Mouse (Mus musculus) limb, embryonic 11.5 days (tissue): ENCODE data around the gene Vangl1. TPM values are rescaled to one million over a fixed set of nuclear protein-coding genes. Genes with fewer than 3 reads are reported as not detected.

ENCODE experiments used
- ATAC-seq: fragments of 200-750 bp; cut with Nextera tagmentation; 2 replicates; pipeline ENCODE4 v1.8.0; 2017; ENCODE audit warnings: low read depth; ENCODE audit not compliant: insufficient number of reproducible peaks, low FRiP score, low TSS enrichment
- DNase-seq: peaks from one replicate; pipeline ENCODE4 v3.0.0-alpha.2; 2015; ENCODE audit warnings: low spot score
- H3K27ac ChIP-seq: fragments of 300-500 bp; sonication (generic); replicated peaks from 2 replicates; pipeline ENCODE4 v1.5.1; 2014; ENCODE audit warnings: low read depth, mild to moderate bottlenecking, low read length
- H3K27me3 ChIP-seq: fragments of 300-500 bp; sonication (generic); 2 replicates; pipeline ENCODE4 v1.6.1; 2014; ENCODE audit warnings: mild to moderate bottlenecking, low read length, mixed read lengths; ENCODE audit not compliant: control insufficient read depth, insufficient read depth
- H3K36me3 ChIP-seq: fragments of 300-500 bp; sonication (generic); 2 replicates; pipeline ENCODE4 v1.6.1; 2014; ENCODE audit warnings: mild to moderate bottlenecking, low read length, moderate library complexity, mixed read lengths; ENCODE audit not compliant: control insufficient read depth, insufficient read depth
- H3K4me1 ChIP-seq: fragments of 300-500 bp; sonication (generic); 2 replicates; pipeline ENCODE4 v1.6.1; 2014; ENCODE audit warnings: low read length, mixed read lengths; ENCODE audit not compliant: control insufficient read depth, insufficient read depth
- H3K4me2 ChIP-seq: fragments of 300-500 bp; sonication (generic); 2 replicates; pipeline ENCODE4 v1.6.1; 2014; ENCODE audit warnings: low read depth, mild to moderate bottlenecking, moderate library complexity; ENCODE audit not compliant: severe bottlenecking
- H3K4me3 ChIP-seq: fragments of 300-500 bp; sonication (generic); 2 replicates; pipeline ENCODE4 v1.5.1; 2014; ENCODE audit warnings: low read depth, low read length
- H3K9ac ChIP-seq: fragments of 300-500 bp; sonication (generic); 2 replicates; pipeline ENCODE4 v1.6.1; 2014; ENCODE audit warnings: mild to moderate bottlenecking, low read length
- H3K9me3 ChIP-seq: fragments of 300-500 bp; sonication (generic); 2 replicates; pipeline ENCODE4 v1.6.1; 2016; ENCODE audit warnings: low read length; ENCODE audit not compliant: control insufficient read depth
- WGBS: fragments of 180-500 bp; shearing (Covaris S2); extraction: QIAGEN DNeasy Blood & Tissue Kit; methylation state at CpG from one replicate; pipeline ENCODE4 v1.1.7; 2014; 5-methylcytosine and 5-hydroxymethylcytosine counted together
- polyA plus RNA-seq: library from polyadenylated mRNA; unstranded; fragments of >200 nt; fragmentation: Nextera tagmentation; extraction: Ambion mirVana; gene quantifications from 2 replicates; pipeline ENCODE4 v1.2.1, GENCODE M21; 2014

Vangl1 gene
- polyA plus RNA-seq, 1 experiment from 2014 or later: 15.4 TPM

DNA sequence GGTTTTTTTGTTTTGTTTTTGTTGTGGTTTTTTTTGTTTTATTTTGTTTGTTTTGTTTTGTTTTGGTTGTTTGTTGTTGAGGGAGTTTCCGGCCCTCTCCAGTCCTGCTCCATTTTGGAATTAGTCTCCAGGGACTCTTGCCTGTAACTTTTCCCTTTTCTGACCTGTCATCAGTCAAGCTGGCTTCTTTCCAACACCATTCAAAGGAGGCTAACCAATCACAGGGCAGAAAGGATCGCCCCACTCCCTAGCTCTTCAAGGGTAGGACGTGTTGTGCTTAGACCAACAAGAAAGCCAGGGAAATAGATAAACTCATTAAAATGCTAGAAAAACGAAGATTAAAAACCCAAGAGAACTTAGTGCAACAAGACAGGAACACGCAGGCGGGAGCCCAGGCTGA, 15.5 kb downstream of the Vangl1 start:
- Histone ChIP-seq H3K4me1 (peaks cover 27% of the 10 kb centered on the region), H3K36me3 (no peaks in the 10 kb centered on the region), H3K4me3 (no peak overlapping the region), H3K27me3 (no peaks in the 10 kb centered on the region), H3K9ac (no peak overlapping the region), H3K27ac (no peak overlapping the region), H3K9me3 (no peaks in the 10 kb centered on the region), H3K4me2 (no peak overlapping the region)
- WGBS: 39% methylated on average over 6 of the region's 6 CpGs
- no peak for ATAC-seq
- DNase-seq: no peak

GRCm38 (mm10) chr3:102187401-102187800, 17.1 kb downstream of the Vangl1 start:
- Histone ChIP-seq H3K9me3 (no peaks in the 10 kb centered on the region), H3K27me3 (no peaks in the 10 kb centered on the region), H3K27ac (no peak overlapping the region), H3K4me1 (peaks cover 15% of the 10 kb centered on the region), H3K9ac (no peak overlapping the region), H3K4me3 (no peak overlapping the region), H3K36me3 (no peaks in the 10 kb centered on the region), H3K4me2 (no peak overlapping the region)
- DNase-seq (no peak), ATAC-seq (no peak)
- WGBS: 88% methylated on average over 4 of the region's 4 CpGs

GRCm38 (mm10) chr3:102184721-102185120, 19.8 kb downstream of the Vangl1 start:
- H3K9ac ChIP-seq: no peak overlapping the region
- no peaks in the 10 kb centered on the region for H3K9me3 ChIP-seq
- no peak overlapping the region for H3K4me2 ChIP-seq
- H3K27ac ChIP-seq: no peak overlapping the region
- H3K4me3 ChIP-seq: no peak overlapping the region
- H3K36me3 ChIP-seq: no peaks in the 10 kb centered on the region; the same call in 1 of the 2 replicates
- H3K4me1 ChIP-seq: peaks cover 12% of the 10 kb centered on the region
- DNase-seq (no peak), ATAC-seq (peak; percentile 63; the same call in 1 of the 2 replicates)
- whole genome bisulfite sequencing: 35% methylated on average over 5 of the region's 5 CpGs
- H3K27me3 ChIP-seq: no peaks in the 10 kb centered on the region

DNA sequence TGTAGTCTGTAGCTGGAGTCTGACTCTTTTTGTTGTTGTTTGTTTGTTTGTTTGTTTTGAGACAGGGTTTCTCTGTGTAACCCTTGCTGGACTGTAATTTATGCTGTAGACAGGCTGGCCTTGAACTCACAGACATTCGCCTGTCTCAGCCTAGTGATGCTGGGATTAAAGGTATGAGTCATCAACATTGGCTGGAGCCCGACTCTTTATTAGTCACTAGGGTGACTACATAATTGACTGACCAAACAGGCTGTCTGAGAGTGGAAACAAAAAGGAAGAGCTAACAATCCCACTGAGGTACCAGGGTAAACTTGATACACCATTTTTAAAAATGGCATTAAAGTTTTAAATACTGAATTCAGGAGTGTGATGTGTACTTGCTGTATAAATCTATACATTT, 21.9 kb downstream of the Vangl1 start:
- peaks cover 5% of the 10 kb centered on the region for H3K4me1 ChIP-seq
- no peak overlapping the region for H3K27ac ChIP-seq
- no peak for ATAC-seq
- no peak overlapping the region for H3K4me2 ChIP-seq
- H3K9me3 ChIP-seq: no peaks in the 10 kb centered on the region
- H3K27me3 ChIP-seq: no peaks in the 10 kb centered on the region
- H3K4me3 ChIP-seq: no peak overlapping the region
- no peak for DNase-seq
- H3K36me3 ChIP-seq: no peaks in the 10 kb centered on the region; the same call in 1 of the 2 replicates
- 86% methylated on average over 2 of the region's 2 CpGs for whole genome bisulfite sequencing
- no peak overlapping the region for H3K9ac ChIP-seq

- H3K9ac ChIP-seq: no peak overlapping the region
- 75% methylated on average over 4 of the region's 4 CpGs for WGBS
- DNase-seq: no peak
- H3K9me3 ChIP-seq: no peaks in the 10 kb centered on the region
- peaks cover 6% of the 10 kb centered on the region for H3K4me1 ChIP-seq
- no peaks in the 10 kb centered on the region; the same call in 1 of the 2 replicates for H3K36me3 ChIP-seq
- H3K4me2 ChIP-seq: no peak overlapping the region
- H3K4me3 ChIP-seq: no peak overlapping the region
- H3K27ac ChIP-seq: no peak overlapping the region
- H3K27me3 ChIP-seq: no peaks in the 10 kb centered on the region
- no peak for ATAC-seq
Observed at GRCm38 (mm10) chr3:102181191-102181590, 23.3 kb downstream of the Vangl1 start.

- no peak for DNase-seq
- Histone ChIP-seq H3K9me3 (no peaks in the 10 kb centered on the region), H3K4me2 (no peak overlapping the region), H3K4me1 (peaks cover 8% of the 10 kb centered on the region), H3K4me3 (no peak overlapping the region), H3K36me3 (no peaks in the 10 kb centered on the region; the same call in 1 of the 2 replicates), H3K9ac (no peak overlapping the region), H3K27ac (no peak overlapping the region), H3K27me3 (no peaks in the 10 kb centered on the region)
- 87% methylated on average over 7 of the region's 7 CpGs for WGBS
- ATAC-seq: no peak
Observed at GRCm38 (mm10) chr3:102180746-102181145, 23.7 kb downstream of the Vangl1 start.

DNA sequence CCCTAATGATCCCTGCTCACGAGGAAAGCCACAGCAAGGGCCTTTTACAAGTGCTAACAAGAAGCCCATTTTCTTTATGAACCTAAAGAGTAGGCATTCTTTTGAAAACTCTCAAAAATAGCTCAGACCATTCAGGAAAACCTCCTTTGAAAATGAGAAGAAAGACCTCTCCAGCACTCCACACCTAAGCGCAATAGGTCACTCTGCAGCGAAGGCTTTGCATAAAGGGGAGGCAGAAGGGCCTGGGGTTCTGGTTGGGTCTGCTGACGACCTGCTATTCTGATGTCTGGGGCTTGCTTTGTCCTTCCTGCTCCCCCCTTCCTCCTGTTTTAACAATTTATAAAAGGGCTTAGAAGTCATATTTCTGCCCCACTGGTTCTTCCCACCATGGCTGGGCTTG, 24.6 kb downstream of the Vangl1 start:
- 84% methylated on average over 4 of the region's 4 CpGs for WGBS
- Histone ChIP-seq H3K27me3 (no peaks in the 10 kb centered on the region), H3K4me2 (no peak overlapping the region), H3K9me3 (no peaks in the 10 kb centered on the region), H3K36me3 (no peaks in the 10 kb centered on the region; the same call in 1 of the 2 replicates), H3K4me1 (peaks cover 3% of the 10 kb centered on the region), H3K9ac (no peak overlapping the region), H3K27ac (no peak overlapping the region), H3K4me3 (no peak overlapping the region)
- ATAC-seq (no peak), DNase-seq (no peak)

GRCm38 (mm10) chr3:102177837-102178615, 26.5 kb downstream of the Vangl1 start:
- WGBS: 97% methylated on average over 12 of the region's 12 CpGs
- H3K9ac ChIP-seq: no peak overlapping the region
- no peak overlapping the region for H3K27ac ChIP-seq
- DNase-seq: no peak
- no peaks in the 10 kb centered on the region; the same call in 1 of the 2 replicates for H3K36me3 ChIP-seq
- H3K9me3 ChIP-seq: no peaks in the 10 kb centered on the region
- H3K4me3 ChIP-seq: no peak overlapping the region
- no peaks in the 10 kb centered on the region for H3K27me3 ChIP-seq
- ATAC-seq: no peak
- H3K4me1 ChIP-seq: peaks cover 3% of the 10 kb centered on the region
- no peak overlapping the region for H3K4me2 ChIP-seq
